Mouse (Mus musculus): ENCODE data around the gene Adora2b.
"Not testable (repeated sequence)": the region's sequence is repeated elsewhere in the genome, so short reads cannot be mapped to it uniquely, and the experiment has no call there.

Adora2b gene

DNA sequence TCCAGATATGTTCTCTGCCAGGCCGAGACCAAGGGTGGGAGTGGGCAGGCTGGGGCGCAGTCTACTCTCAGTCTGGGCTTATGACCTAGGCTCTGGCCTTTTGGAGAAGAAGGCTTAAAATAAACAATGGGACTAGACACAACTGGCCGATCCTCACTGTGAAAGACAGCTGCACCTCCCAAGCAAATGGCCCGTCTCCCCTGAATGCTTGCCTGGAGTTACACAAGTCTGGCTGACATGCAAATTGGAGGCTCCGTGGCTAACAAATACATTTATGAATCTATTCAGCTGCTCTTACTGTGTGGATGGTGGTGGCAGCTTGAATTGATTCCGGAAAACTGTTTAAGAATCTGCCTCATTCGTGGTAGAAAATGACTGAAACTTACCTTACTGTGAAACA lies 16.9 kb downstream of the Adora2b start:
- DNase-seq, result no peak

DNA sequence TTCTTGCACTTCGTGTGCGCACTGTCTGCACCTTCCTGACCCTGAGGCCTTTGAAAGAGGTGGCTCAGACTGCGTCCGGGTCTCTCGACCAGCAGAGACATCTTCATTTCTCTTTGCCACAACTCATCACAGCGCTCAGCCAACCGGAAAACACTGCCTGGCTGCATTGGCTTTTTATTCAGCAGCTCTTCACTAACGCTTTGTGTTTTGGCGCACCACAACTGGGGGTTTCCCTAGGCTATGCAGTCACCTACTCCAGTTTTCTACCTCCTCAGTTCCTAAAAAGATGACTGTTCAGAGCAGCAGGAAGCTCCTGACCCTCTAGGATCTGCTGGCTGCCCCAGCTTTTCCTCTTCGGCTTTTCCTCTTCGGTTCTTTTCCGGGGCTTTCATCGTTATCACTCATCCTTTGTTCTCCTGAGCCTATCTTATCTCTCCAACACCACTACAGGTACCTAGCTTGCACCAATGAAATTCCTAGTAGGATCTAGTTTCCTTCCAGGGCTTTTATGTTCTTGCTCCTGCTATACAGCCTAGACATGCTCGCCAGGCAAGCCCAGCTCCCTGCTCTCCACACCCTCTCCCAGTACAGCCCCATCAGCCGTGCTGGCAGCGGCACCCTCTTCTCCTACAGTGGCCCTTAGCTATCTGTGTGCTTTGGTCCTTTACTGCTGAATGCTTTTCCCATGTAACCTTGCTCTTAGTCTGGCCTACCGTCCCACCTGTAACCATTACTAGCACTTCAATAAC lies 17.9 kb downstream of the Adora2b start:
- DNase-seq, result no peak

DNA sequence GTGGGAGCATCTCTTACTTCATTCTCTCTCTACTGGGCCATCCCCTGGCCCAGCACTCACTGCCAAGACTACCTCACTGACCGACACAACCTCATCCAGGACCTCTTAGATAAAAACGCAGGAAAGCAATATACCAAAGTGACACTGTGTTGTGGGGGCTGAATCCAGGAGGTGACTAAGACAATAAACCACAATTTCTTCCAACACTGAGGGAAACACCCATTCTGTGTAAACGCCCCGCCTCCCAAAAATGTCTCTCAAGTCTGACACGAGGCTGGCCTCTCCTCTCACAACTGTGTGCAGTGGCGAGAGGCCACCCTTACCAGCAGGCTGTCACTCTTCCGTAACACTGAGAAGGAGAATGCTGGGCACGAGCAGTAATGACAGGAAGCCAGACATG lies 19.6 kb downstream of the Adora2b start:
- no peak for DNase-seq

DNA sequence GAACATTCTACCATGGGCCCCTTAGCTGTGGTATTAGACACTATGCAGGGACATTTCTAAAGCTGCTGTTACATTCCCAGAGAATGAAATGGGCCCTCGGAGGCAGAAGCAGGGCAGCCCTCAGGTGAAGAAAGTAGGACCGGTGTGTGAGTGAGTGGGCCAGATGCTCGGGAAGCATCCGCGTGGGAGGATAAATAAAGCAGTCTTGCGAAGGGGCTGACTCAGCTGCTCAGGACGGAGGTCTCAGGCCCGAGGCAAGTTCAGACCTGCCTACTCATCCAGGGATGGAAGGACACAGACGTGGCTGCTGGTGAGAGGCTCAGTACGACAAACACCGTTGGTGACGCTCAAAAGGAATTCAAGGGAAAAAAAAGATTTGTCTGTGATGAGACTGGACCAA lies 20.3 kb downstream of the Adora2b start:
- DNase-seq, result no peak

DNA sequence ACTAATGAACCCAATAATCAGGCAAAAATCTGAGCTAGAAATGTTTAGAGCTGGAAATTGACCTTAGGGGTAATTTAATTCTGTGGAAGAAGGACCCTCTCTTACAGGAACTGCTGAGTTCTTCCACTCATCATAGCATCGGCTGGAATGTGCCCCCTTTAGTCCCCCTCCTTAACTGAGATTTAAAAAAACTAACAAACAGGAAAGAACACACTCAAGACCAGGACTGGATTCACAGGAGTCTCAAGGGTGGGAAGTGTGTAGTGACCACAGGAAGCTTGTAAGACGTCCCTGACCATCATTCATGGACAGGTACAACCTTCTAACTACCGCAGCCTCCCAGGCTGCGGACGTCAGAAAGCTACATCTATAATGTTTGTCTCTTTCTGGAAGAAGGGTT lies 22.1 kb downstream of the Adora2b start:
- DNase-seq, result no peak

DNA sequence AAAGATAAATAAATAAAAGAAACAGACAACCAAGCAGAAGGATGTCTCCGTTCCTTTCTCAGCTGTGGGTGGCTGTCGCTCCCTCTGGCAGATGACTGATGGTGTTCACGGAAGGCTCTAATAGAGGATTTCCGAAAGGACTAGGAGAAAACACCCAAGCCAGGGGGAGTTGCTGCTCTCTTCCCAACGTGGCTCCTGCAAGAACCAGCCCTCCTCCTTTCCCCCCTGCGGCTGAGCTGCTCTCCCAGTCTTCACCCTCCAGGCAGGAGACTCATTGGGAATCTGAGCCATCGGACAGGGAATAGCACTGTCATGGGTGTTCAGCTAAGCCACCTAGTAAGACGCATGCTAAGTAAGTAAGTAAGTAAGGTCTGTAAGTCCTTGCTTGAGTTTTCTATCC lies 28.3 kb downstream of the Adora2b start:
- DNase-seq, result no peak

DNA sequence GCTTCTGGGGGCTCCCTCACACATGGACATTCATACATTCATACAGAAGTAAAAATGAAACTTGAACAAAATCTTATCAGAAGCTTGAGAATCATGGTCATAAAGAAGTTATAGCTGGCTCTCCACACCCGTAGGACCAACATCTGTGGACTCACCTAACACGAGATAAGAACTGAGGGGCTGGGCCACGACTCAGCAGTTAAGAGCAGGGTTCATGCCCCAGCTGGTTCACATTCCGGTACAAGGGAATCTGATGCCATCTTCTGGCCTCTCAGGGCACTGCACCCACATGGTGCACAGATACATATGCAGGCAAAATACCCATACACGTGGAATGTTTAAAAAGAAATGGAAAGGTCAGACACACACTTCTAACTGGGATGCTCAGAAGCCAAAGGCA lies 29.2 kb downstream of the Adora2b start:
- DNase-seq, result peak; percentile 44 to 86

DNA sequence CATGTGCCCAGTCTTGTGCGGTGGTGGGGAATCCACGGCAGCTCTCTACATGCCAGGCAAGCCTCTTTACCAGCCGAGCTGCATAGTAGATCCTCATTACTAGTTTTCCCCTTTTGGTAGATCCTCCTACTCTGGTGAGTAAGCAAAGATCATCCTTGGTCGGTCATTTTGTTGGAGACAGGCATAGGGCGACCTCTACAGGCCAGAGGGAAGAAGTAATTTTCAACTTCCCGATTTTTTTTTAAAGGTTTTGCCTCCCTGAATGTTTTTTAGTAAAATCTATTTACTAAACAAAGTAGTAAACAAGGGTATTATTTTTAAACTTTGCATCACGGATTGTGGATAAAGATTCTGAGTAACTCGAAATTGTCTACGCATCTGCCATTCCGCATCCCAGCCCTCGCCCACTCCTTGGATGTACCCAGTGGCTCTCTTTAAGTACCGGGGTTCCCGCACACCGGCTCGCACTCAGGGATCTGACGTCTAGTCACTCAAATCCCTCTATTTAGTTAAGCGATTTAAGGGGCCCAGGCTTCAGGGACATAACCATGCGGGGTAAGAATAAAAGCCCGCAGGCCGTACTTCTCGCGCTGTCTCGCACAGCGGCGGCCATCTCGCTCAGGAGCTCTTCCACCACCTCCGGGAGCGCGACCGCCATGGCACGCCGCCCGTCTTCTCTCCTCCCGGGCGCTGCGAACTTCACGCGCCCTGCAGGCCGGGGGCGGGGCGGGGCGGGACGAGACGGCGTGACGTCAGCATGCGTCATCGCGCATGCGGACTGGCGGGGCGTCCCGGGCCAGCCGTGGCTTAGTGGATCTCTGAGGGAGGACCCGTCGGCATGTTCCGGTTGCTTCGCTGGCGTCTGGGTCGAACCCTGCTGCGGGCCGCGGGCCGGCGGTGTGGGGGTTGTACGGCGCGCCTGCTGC lies 32.2 kb downstream of the Adora2b start, which contains the start of the genes Zswim7 and Ttc19:
TSS of gene Zswim7 (minus strand) at position 701 of the 926 bp plus-strand sequence.
TSS of gene Ttc19 (plus strand) at position 799 of the 926 bp plus-strand sequence.
- DNase-seq, result peak; percentile 86 to 90

DNA sequence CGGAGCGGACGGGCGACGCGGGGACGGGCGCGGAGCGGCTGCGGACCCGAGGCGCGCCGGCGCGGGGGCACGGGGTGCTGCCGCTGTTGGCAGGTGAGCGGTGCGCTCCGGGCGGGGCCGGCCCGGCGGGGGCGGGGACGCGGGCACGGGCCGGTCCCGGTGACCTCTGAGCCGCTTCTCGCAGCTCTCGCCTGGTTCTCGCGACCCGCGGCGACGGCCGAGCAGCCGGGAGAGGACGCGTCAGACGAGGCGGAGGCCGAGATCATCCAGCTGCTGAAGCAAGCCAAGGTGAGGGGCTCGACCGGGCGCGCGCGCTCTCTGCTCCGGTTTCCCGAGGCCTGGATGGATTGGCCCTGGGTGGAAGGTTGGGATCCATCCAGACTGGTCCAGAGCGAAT lies 32.8 kb downstream of the Adora2b start:
- DNase-seq, result peak; percentile 75 to 79

DNA sequence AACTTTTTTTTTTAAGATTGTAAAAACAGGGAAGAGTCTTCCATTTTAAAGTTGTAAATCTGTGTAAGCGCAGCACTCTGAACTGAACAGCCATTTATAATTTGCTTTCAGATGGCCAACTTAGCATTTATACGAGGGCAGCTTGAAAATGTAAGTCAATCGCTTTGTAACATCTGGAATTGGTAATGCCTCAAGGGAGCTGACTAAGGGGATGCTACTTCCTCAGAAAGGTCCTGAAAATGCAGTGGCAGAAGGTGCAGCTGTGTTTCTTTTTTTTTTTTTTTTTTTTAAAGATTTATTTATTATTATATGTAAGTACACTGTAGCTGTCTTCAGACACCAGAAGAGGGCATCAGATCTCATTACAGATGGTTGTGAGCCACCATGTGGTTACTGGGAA lies 35.2 kb downstream of the Adora2b start:
- DNase-seq, result not testable (repeated sequence)

DNA sequence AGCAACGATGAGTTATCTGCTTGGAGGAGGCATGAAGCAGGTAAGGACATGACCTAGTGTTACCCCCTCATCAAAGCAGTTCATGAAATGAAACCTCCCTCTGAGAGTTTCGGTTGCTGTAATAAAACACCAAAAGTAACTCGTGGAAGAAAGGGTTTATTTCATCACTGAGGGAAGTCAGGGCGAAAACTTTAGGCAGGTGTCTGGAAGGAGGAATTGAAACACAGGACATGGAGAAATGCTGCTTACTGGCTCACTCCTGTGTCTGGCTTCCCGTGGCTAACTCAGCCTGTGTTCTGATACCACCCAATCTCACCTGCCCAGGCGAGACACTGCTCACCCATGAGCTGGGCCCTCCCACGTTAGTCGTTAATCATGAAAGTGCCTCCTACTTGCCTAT lies 36.2 kb downstream of the Adora2b start:
- DNase-seq, result no peak

DNA sequence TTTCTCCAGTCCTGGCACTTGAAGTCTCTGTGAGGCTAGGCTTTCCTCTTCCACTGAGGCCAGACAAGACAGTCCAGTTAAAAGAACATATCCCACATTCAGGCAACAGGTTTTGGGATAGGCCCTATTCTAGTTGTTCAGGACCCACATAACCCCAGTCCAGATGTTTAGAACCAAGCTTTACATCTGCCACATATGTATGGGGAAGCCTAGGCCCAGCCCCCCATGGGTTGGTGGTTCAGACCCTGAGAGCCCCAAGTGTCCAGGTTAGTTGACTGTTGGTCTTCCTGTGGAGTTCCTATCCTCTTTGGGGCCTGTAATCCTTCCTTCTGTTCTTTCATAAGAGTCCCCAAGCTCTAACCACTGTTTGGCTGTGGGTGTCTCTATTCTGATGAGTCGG lies 38.9 kb downstream of the Adora2b start:
- DNase-seq, result no peak

DNA sequence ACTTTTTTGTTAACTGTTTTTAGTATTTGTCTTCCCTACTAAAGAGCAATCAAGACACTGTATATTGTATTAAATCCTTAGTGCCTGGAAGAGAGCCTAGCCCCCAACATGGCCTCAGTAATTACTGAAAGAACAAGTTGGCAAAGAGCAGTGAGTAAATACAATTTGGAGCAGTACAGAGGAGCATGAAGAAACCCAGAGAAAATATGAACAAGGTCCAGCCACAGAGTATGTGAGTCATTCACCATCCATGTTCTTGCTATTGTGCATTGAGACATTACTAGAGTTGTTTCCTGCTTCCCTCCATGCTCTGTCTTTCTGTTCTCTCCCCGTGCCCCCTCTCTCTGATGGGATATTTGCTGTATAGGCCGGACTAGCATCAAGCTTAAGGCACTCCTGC lies 45.3 kb downstream of the Adora2b start:
- DNase-seq, result no peak

DNA sequence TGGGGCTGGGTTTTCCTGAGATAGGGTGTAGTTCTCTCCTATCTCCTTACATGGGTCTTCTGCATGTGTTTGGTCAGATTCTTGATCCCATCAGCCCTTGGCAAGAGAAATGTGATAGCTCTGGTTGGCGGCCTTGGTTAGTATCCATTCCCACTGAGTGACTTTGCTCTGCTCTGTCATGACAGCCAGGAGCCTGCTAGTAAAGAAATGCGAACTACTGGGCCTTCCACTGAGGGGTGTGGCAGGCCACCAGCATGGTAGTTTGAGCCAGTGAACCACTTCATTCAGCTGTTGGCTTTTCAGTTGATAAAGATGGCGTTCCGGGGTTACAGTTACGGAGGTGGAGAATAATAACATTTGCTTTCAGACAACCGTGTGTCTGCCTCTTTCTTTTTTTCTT lies 50.1 kb downstream of the Adora2b start:
- DNase-seq, result no peak

DNA sequence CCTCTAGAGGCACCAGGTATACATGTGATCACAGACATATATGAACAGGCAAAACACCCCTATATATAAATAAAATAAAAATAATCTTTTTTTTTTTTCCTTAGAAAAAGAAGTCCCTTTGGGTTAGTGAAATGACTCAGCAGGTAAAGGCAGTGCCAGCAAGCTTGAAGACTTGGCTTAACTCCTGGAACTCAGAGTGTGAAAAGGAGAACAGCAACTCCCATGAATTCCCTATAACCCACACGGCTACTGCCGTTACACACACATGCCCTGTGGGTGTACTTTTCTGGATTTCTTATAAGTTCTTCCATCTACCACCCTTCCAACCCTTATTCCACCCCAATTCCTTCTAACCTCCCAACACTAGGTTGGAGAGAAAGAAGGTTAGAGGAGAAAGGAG lies 57.1 kb downstream of the Adora2b start:
- no peak for DNase-seq

DNA sequence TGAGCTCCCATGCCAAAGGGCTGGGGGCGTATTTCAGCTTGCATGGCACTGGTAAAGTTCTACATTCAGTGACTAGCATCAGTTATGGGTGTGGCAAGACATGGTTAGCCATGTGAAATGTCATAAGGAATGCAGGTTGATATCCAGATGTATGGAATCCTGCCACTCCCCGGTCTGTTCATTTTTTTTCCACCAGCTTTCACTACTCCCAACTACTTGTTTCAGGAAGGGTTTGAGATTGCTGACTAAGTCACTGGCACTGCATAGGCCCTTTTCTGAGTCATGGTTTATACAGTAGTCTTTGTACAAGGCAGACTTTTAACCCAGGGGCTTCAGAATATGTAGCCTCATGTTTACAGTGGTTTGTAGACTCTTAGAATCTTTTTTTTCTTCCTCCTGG lies 60.5 kb downstream of the Adora2b start:
- no peak for DNase-seq

DNA sequence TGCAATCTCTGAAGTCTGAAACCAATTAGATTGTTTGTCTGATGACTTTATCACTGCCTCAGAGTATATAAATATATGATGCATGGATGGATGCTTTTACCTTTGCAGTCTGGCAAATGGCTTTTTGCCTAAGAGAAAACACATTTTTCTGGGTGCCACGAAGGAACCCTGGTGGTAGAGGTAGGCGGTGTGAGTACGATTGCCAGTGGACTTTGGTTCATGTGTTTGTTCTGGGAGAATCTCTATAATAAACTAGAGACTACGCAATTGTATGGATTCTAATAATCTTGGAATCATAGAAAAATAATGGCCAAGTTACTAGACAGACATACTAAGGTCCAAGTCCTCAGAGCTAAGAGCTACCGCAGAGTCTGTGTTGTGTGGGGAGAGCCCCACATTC lies 66.2 kb downstream of the Adora2b start:
- DNase-seq, result no peak

Measured in kidney, adult 8-10 months (tissue).